Mouse (Mus musculus) forebrain, embryonic 10.5 days (tissue): Measurements from ENCODE around the gene Adamts15. TPM values are rescaled to one million over a fixed set of nuclear protein-coding genes. Genes with fewer than 3 reads are reported as not detected.

Source experiments
- polyA plus RNA-seq: library from polyadenylated mRNA; unstranded; fragments of >200 nt; fragmentation: Nextera tagmentation; extraction: Ambion mirVana; gene quantifications from 2 replicates; pipeline ENCODE4 v1.2.1, GENCODE M21; 2016

Adamts15 gene
- polyA plus RNA-seq, 1 experiment from 2014 or later, result 8.2 TPM

Other genes starting within 250 kb of the Adamts15 start
- gene Adamts8, start 20.1 kb upstream of the Adamts15 start, polyA plus RNA-seq, result 0.42 and 0.76 TPM in 2 replicates
- 4.1 and 4.4 TPM in 2 replicates for gene Zbtb44, start 108.2 kb upstream of the Adamts15 start, polyA plus RNA-seq
- gene St14, start 209.4 kb upstream of the Adamts15 start, polyA plus RNA-seq, result 4.3 and 6.2 TPM in 2 replicates